Mouse (Mus musculus): Measurements from ENCODE around the gene Erv3.
A peak's percentile ranks its signal among the peaks of the same experiment; 100 is the strongest.

The Erv3 gene

DNA sequence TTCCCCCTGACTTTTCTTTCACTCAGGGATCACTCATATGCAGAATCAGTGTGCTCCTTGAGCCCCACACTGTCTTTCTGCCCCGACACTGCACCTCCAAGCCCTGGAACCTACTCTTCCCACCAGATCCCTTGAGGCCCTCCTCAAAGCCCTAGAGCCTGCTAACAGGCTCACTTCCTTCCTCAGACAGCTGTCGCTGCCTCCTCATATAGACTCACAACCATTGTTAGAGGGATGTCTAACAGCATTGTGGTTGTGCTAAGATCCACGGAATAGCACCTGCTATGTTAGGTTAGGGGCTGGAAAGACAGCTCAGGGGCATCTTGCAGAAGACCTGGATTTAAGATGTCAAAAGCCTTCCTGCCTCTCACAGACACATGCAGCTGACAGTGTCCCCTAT, 37.1 kb downstream of the Erv3 start:
- no peak for DNase-seq (ENCODE audit: low spot score)

- no peak for DNase-seq (ENCODE audit: low spot score)
Measured at GRCm38 (mm10) chr2:131821708-131821990, 37.9 kb downstream of the Erv3 start.

- peak; percentile 88 for DNase-seq (ENCODE audit: low spot score)
Measured at GRCm38 (mm10) chr2:131820932-131821707, 38.4 kb downstream of the Erv3 start.

DNA sequence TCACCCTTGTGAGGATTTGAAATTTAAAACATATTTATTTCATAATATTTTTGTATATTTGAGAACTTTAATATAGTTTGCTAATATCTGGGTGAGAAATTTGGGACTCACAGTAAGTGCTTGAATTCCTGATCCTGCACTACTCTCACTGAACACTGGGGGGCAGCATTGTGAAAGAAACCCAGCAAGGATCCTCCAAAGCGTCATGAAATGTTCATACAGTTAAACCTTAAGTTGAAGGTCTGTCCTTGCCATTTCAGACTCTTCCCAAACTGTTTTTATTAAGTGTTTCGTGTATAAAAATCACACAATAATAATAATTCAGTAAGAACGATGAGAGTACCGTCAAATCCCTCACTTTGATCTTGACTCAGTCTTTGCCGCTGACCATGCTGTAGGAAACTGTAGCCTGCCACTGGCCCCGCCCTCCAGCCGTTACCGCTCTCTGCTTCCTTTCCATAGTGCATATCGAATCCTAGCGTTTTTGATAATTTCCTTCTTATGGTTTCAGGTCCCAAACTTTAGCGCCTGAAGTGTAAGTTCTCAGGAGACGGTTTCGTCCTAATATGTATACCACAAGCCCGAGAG, 39.4 kb downstream of the Erv3 start:
- peak; percentile 90 for DNase-seq (ENCODE audit: low spot score)

DNA sequence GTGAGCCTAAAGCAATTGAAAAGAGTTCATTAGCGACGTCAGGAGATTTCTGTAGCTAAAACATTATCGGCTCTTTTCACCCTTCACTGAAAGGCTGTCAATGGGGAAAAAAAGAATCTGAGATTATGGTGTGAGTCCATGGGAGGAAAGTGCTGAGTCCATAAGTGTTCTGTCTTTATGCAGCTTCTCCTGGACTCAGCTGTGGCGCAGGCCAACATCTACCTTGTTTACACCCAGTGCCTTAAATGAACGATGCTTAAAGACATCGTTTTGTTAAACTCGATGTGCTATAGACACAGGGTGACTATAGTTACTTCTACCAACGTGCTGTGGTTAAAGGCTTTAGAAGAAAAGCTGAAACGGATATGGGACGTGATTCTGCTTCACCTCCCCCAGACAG, 45.2 kb downstream of the Erv3 start:
- no peak for DNase-seq (ENCODE audit: low spot score)

GRCm38 (mm10) chr2:131813437-131813836, 46.1 kb downstream of the Erv3 start:
- no peak for DNase-seq (ENCODE audit: low spot score)

DNA sequence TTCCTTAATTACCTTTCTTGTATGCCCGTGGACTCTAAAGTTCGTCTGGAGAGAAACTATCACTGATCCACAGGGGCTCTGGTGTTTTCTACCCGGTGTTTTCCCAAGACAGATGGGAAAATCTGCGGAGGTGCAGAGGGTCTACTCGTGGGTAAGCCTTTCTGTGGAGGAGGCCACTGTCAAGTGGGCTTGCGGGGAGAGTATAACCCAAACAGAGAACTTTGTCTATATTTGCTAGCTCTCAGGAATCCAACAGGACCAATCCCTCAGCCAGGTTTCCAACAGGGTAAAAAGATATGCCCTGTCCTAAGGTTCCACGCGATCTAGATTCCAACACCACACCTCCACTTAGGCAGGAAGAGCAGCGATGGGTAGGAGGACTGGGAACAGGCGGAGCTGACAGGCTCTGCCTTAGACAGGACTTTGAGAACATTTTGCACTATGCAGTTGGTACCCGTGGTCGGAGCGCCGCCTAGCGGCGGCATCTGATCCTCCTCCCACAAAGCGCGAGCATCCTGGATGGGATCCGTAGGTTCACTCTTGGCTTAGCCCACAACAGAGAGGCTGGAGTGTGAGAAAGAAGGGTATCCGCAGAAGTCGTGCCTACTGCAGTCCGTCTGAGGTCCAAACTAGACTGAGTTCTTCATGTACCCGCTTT, 46.9 kb downstream of the Erv3 start:
- DNase-seq (ENCODE audit: low spot score) = no peak

- no peak for DNase-seq (ENCODE audit: low spot score)
Measured at GRCm38 (mm10) chr2:131811607-131812006, 47.9 kb downstream of the Erv3 start.

- no peak for DNase-seq (ENCODE audit: low spot score)
Measured at GRCm38 (mm10) chr2:131808856-131809255, 50.7 kb downstream of the Erv3 start.

DNA sequence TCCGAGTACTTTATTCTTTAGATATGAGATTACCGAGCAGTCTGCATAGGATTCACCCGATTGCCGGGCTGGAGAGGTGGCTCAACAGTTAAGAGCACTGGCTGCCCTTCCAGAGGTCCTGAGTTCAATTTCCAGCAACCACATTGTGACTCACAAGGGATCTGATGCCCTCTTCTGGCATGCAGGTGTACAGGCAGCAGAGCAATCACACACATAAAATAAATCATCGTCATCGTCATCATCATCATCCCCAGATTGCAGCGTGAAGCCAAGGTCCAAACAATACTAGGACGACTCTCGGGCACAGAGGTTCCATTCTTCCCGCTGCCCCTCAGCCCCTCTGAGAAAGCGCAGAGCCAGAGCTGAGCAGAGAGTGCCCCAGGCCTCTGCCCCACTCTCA, 51.9 kb downstream of the Erv3 start:
- no peak for DNase-seq (ENCODE audit: low spot score)

DNA sequence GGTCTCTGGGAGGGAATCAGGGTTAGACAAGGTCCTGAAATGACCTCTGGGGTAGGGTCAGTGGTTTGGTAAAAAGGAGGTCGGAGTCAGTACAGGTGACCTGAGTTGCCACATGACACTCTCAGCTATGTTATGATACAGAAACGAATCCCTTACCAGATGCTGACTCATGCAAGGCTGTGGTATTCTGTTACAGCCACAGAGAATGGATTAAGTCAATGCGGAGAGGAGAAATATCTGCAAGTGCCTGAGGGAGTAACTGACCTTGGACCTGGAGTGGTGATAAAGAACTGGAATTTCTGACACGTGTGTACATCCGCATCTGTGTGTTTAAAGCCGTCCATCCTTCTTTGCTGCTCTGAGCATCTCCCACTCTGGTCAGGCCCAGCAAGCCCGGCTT, 52.7 kb downstream of the Erv3 start:
- no peak for DNase-seq (ENCODE audit: low spot score)

DNA sequence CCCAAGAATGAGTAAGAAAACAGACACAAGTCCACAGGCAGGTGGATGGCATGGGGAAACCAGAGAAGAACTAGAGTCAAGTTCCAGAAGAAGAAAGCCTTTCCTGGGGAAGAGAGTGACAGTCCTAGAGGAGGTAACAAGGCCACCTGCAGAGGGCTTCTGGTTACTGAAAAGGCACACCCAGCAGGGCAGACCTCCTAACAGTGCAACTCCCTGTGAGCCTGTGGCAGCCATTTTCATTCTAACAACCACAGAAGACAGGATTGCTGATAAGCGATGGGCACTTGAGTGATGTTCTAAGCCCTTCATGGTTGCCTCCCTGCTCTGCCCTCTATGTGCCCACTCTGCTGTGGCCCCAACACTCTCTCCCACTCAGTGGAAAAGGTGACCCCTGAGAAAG, 54.2 kb downstream of the Erv3 start:
- DNase-seq (ENCODE audit: low spot score) = no peak

DNA sequence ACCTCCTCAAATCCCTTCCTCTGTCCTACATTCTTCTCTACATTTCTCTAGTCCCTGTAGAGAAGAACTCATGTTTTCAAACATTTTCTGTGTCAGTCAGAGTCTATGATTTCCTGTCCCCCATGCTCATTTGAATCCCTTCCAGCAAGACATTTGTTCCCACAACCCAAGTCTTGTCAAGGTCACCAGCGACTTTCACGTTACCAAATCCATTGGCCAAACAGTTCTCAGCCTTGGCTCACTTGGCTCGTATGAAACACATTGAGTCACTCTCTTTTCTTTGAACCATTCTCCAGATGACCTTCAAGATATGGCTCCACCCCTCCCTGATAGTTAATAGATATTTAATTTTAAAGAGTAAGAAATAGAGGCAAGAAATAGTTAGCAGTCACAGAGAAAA, 55.7 kb downstream of the Erv3 start:
- DNase-seq (ENCODE audit: low spot score) = no peak
